Mouse (Mus musculus): ENCODE measurements around the gene Gnb1l. TPM values are rescaled to one million over a fixed set of nuclear protein-coding genes. Genes with fewer than 3 reads are reported as not detected.
A peak's percentile ranks its signal among the peaks of the same experiment; 100 is the strongest.

Gnb1l gene
- polyA plus RNA-seq, 1 experiment from 2014 or later = 15.0 TPM

GRCm38 (mm10) chr16:18464271-18464670 lies 34.2 kb upstream of the Gnb1l start:
- Histone ChIP-seq H3K4me1 (peaks cover 29% of the 10 kb centered on the region), H3K27ac (no peak overlapping the region), H3K4me2 (no peak overlapping the region), H3K36me3 (peaks cover 99% of the 10 kb centered on the region), H3K4me3 (no peak overlapping the region), H3K9ac (no peak overlapping the region), H3K27me3 (replicated peaks) (no peaks in the 10 kb centered on the region), H3K9me3 (replicated peaks) (no peaks in the 10 kb centered on the region)
- 51% methylated on average over 3 of the region's 3 CpGs for WGBS (ENCODE audit: insufficient replicate concordance)
- ATAC-seq = no peak

- no peak overlapping the region for H3K4me2 ChIP-seq
- no peaks in the 10 kb centered on the region for H3K9me3 ChIP-seq (replicated peaks)
- H3K27ac ChIP-seq = no peak overlapping the region
- WGBS (ENCODE audit: insufficient replicate concordance) = 55% methylated on average over 1 of the region's 1 CpGs
- no peak overlapping the region for H3K4me3 ChIP-seq
- ATAC-seq = no peak
- no peak overlapping the region for H3K9ac ChIP-seq
- no peaks in the 10 kb centered on the region for H3K4me1 ChIP-seq
- H3K27me3 ChIP-seq (replicated peaks) = no peaks in the 10 kb centered on the region
- peaks cover 100% of the 10 kb centered on the region for H3K36me3 ChIP-seq
Observed at GRCm38 (mm10) chr16:18470829-18471228, 27.7 kb upstream of the Gnb1l start.

DNA sequence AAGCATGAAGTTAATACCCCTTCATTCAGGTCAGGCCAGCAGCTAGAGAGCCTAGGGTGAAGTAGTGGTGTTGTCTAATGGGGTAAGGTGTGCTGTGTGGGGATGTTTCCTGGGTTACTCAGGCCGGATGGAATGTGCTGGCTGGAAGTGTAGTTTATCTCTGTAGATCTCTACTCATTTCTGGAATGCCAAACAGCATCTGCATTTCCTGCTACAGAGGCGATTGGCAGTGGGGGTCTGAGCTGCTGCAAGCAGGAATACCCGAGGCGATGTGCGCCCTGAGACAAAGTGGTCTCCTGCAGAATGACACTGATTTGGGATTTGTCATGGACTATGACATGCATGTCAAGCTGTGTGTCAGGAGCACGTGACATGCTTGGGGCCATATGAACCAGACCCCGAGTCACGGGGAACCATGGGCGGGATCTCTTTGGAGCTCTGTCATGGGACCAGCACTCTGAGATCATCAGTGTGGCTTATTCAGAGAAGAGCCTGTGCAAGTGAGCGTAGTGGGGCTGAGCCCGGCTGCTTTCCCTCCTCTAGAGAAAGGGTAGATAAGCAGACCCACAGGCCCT lies 27.0 kb upstream of the Gnb1l start:
- 80% methylated on average over 11 of the region's 11 CpGs for WGBS (ENCODE audit: insufficient replicate concordance)
- ATAC-seq = no peak
- H3K36me3 ChIP-seq = peaks cover 100% of the 10 kb centered on the region
- H3K9ac ChIP-seq = no peak overlapping the region
- no peak overlapping the region for H3K27ac ChIP-seq
- H3K9me3 ChIP-seq (replicated peaks) = no peaks in the 10 kb centered on the region
- H3K27me3 ChIP-seq (replicated peaks) = no peaks in the 10 kb centered on the region
- no peaks in the 10 kb centered on the region for H3K4me1 ChIP-seq
- H3K4me3 ChIP-seq = no peak overlapping the region
- H3K4me2 ChIP-seq = no peak overlapping the region

DNA sequence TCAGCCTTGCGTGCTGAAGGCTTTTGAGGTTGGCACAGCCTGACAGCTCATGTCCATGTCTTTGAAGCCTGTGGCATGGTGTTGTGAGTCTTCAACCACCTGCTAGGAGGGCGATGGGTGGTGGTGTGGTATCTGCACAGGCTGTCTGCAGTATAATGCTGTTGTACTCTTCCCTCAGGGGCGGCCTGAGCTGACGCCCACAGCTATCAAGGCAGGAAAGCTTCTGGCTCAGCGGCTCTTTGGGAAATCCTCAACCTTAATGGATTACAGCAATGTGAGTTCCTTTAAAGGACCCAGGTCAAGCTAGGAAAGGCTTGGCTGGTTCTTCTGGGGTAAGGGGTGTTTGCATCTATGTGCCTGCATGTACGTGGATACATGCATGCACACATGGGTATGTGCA lies 26.5 kb upstream of the Gnb1l start:
- Histone ChIP-seq H3K9ac (no peak overlapping the region), H3K27me3 (replicated peaks) (no peaks in the 10 kb centered on the region), H3K27ac (no peak overlapping the region), H3K4me3 (no peak overlapping the region), H3K36me3 (peaks cover 100% of the 10 kb centered on the region), H3K9me3 (replicated peaks) (no peaks in the 10 kb centered on the region), H3K4me1 (no peaks in the 10 kb centered on the region), H3K4me2 (no peak overlapping the region)
- no peak for ATAC-seq
- 81% methylated on average over 6 of the region's 6 CpGs for WGBS (ENCODE audit: insufficient replicate concordance)

DNA sequence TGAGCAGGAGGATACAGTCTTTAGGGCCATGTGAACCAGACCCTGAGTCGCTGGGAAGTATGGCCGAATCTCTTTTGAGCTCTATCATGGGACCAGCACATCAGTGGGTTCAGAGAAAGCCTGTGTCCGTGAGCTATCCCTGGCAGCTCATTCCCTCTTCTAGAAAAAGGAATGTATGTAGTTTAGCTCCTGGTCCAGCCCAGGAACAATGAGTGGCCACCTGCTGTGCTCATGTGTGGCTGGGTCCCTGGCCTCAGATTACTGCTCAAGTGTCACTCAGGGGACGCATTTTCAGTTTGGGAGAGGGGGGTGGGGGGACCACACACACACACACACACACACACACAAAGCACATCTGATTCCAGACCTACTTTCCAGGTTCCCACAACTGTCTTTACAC lies 26.1 kb upstream of the Gnb1l start:
- H3K4me3 ChIP-seq = no peak overlapping the region
- WGBS (ENCODE audit: insufficient replicate concordance) = 84% methylated on average over 4 of the region's 4 CpGs
- H3K4me2 ChIP-seq = no peak overlapping the region

DNA sequence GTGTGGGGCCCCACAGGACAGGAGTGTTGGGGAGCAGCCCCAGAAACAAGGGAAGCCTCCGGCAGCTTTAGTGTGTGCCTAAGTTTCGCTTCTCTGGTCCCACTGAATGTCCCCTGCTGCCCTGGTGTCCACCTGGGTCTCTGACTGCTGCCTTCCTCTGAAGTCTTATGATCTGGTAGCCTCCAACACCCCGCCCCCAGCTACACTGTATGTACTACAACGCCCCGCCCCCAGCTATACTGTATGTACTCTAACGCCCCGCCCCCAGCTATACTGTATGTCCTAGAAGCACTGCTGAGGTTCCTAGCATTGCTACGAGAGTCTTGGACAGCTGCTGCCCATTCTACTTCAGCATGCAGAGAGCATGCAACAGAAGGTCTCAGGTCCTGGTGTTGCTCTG lies 25.5 kb upstream of the Gnb1l start:
- 91% methylated on average over 8 of the region's 8 CpGs for WGBS (ENCODE audit: insufficient replicate concordance)
- no peaks in the 10 kb centered on the region for H3K27me3 ChIP-seq (replicated peaks)
- H3K9me3 ChIP-seq (replicated peaks) = no peaks in the 10 kb centered on the region
- no peak overlapping the region for H3K4me3 ChIP-seq
- ATAC-seq = no peak
- no peaks in the 10 kb centered on the region for H3K4me1 ChIP-seq
- no peak overlapping the region for H3K4me2 ChIP-seq
- no peak overlapping the region for H3K27ac ChIP-seq
- H3K36me3 ChIP-seq = peaks cover 100% of the 10 kb centered on the region
- H3K9ac ChIP-seq = no peak overlapping the region

More for the DNA sequence above, 26.1 kb upstream of the Gnb1l start:
- ATAC-seq = no peak
- no peaks in the 10 kb centered on the region for H3K4me1 ChIP-seq
- H3K36me3 ChIP-seq = peaks cover 100% of the 10 kb centered on the region
- no peak overlapping the region for H3K9ac ChIP-seq
- no peak overlapping the region for H3K27ac ChIP-seq
- no peaks in the 10 kb centered on the region for H3K27me3 ChIP-seq (replicated peaks)
- no peaks in the 10 kb centered on the region for H3K9me3 ChIP-seq (replicated peaks)

- Histone ChIP-seq H3K4me3 (no peak overlapping the region), H3K4me1 (no peaks in the 10 kb centered on the region), H3K27ac (no peak overlapping the region), H3K9me3 (replicated peaks) (no peaks in the 10 kb centered on the region), H3K36me3 (peaks cover 100% of the 10 kb centered on the region), H3K27me3 (replicated peaks) (no peaks in the 10 kb centered on the region), H3K9ac (no peak overlapping the region), H3K4me2 (no peak overlapping the region)
- ATAC-seq = no peak
- WGBS (ENCODE audit: insufficient replicate concordance) = 91% methylated on average over 2 of the region's 2 CpGs
Observed at GRCm38 (mm10) chr16:18474021-18474420, 24.5 kb upstream of the Gnb1l start.

DNA sequence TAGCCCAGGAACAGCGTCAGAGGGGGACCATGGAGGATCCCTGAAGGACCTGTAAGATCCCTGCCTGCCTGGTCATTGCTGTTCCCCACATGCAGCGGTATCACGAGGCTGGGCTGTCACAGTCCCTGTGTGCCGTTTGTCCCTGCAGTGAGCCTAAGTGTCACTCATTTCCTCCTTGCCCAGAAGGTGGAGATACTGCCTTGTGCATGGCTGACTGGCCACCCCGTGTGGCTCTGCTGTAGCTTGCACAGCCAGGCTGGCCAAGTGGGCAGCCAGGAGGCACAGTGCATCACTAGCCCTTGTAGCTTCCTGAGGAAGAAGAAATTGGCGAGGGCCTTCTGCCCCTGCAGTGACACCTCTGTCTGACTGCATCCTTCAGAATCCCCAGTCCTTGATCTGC lies 20.5 kb upstream of the Gnb1l start:
- Histone ChIP-seq H3K4me3 (no peak overlapping the region), H3K36me3 (peaks cover 97% of the 10 kb centered on the region), H3K4me1 (peaks cover 14% of the 10 kb centered on the region), H3K9me3 (replicated peaks) (no peaks in the 10 kb centered on the region), H3K9ac (no peak overlapping the region), H3K4me2 (no peak overlapping the region), H3K27me3 (replicated peaks) (no peaks in the 10 kb centered on the region), H3K27ac (no peak overlapping the region)
- 64% methylated on average over 6 of the region's 6 CpGs for WGBS (ENCODE audit: insufficient replicate concordance)
- no peak for ATAC-seq

GRCm38 (mm10) chr16:18479667-18480066 lies 18.8 kb upstream of the Gnb1l start:
- Histone ChIP-seq H3K9me3 (replicated peaks) (no peaks in the 10 kb centered on the region), H3K4me1 (peaks cover 14% of the 10 kb centered on the region), H3K4me3 (no peak overlapping the region), H3K36me3 (peaks cover 91% of the 10 kb centered on the region), H3K9ac (no peak overlapping the region), H3K4me2 (no peak overlapping the region), H3K27me3 (replicated peaks) (no peaks in the 10 kb centered on the region), H3K27ac (no peak overlapping the region)
- WGBS (ENCODE audit: insufficient replicate concordance) = 73% methylated on average over 7 of the region's 7 CpGs
- no peak for ATAC-seq

DNA sequence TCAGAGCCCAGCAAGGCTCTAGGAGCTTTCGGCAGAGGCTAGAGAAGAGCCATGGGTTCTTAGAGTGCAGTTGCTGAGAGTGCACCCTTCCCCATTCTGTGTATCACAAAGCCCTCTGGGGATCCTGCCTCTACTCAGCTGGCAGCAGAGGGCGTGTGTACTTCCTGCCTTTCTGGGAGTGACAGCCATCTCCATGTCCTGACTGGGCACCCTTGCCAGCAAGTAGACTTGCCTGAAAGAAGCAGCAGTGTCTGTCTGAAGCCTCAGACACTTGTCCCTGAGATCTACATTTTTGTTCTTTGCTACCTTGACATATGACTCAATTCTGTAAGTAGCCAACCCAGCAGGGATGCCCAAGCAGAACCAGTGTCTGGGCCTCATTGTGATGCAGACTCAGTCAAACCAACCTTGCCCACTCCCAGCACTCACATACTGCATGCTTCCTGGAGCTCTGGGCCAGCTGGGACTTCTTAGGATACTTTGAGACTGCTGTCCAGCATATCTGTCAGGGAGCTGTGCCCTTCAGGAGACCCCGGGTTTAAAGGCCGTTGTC lies 17.5 kb upstream of the Gnb1l start:
- 75% methylated on average over 4 of the region's 4 CpGs for WGBS (ENCODE audit: insufficient replicate concordance)
- Histone ChIP-seq H3K27me3 (replicated peaks) (no peaks in the 10 kb centered on the region), H3K4me3 (no peak overlapping the region), H3K9me3 (replicated peaks) (no peaks in the 10 kb centered on the region), H3K27ac (no peak overlapping the region), H3K4me1 (peaks cover 14% of the 10 kb centered on the region), H3K36me3 (peaks cover 89% of the 10 kb centered on the region), H3K9ac (no peak overlapping the region), H3K4me2 (no peak overlapping the region)
- no peak for ATAC-seq

DNA sequence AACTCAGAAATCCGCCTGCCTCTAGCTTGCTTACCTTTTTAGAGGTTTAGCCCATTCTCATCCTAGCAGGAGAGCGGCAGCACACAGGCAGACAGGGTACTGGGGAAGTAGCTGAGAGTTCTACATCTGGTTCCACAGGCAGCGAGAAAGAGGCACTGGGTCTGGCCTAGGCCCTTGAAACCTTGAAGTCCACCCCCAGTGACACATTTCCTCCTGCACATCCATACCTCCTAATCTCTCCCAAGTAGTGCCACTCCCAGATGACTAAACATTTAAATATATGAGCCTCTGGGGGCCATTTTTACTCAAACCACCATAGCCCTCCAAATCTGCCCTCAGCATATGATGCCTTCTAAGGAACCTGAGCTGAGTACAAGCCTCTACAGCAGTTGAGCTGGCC lies 16.1 kb upstream of the Gnb1l start:
- Histone ChIP-seq H3K9me3 (replicated peaks) (no peaks in the 10 kb centered on the region), H3K27me3 (replicated peaks) (no peaks in the 10 kb centered on the region), H3K27ac (peak overlapping the region; percentile 1; the same call in 1 of the 2 replicates), H3K4me2 (no peak overlapping the region), H3K4me1 (peaks cover 14% of the 10 kb centered on the region), H3K4me3 (no peak overlapping the region), H3K36me3 (peaks cover 82% of the 10 kb centered on the region), H3K9ac (no peak overlapping the region)
- no peak for ATAC-seq
- WGBS (ENCODE audit: insufficient replicate concordance) = 79% methylated on average over 3 of the region's 3 CpGs

- Histone ChIP-seq H3K4me2 (no peak overlapping the region), H3K27ac (no peak overlapping the region), H3K36me3 (peaks cover 68% of the 10 kb centered on the region), H3K9me3 (replicated peaks) (no peaks in the 10 kb centered on the region), H3K4me1 (peaks cover 14% of the 10 kb centered on the region), H3K27me3 (replicated peaks) (no peaks in the 10 kb centered on the region), H3K4me3 (no peak overlapping the region), H3K9ac (no peak overlapping the region)
- 76% methylated on average over 5 of the region's 5 CpGs for WGBS (ENCODE audit: insufficient replicate concordance)
- ATAC-seq = no peak
Observed at GRCm38 (mm10) chr16:18483839-18484238, 14.7 kb upstream of the Gnb1l start.

DNA sequence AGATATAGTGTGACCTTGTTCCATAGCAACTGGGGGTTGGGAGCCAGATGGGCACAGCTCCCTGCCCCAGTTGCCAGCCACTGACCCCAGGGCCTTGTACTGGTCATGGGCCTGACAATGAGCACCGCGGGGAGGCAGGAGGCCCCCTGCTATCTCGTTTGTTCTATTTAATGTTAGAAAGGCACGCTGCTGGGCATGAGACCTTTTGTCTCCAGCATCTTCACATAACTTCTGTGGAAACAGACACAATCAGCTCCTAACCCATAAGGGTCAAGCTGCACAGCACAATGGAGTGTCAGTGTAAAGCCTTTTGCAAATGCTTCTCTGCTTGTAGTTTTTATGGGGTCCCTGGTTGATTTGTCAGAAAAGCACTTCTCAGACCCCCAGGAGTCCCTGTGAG lies 14.1 kb upstream of the Gnb1l start:
- Histone ChIP-seq H3K4me3 (no peak overlapping the region), H3K9me3 (replicated peaks) (no peaks in the 10 kb centered on the region), H3K27ac (no peak overlapping the region), H3K4me2 (no peak overlapping the region), H3K9ac (no peak overlapping the region), H3K27me3 (replicated peaks) (no peaks in the 10 kb centered on the region), H3K4me1 (peaks cover 14% of the 10 kb centered on the region), H3K36me3 (peaks cover 63% of the 10 kb centered on the region)
- no peak for ATAC-seq
- WGBS (ENCODE audit: insufficient replicate concordance) = 66% methylated on average over 4 of the region's 4 CpGs

Data from liver, embryonic 12.5 days (tissue).